ENCODE assay signal across 34 mouse cellular contexts in the genomic region with DNA sequence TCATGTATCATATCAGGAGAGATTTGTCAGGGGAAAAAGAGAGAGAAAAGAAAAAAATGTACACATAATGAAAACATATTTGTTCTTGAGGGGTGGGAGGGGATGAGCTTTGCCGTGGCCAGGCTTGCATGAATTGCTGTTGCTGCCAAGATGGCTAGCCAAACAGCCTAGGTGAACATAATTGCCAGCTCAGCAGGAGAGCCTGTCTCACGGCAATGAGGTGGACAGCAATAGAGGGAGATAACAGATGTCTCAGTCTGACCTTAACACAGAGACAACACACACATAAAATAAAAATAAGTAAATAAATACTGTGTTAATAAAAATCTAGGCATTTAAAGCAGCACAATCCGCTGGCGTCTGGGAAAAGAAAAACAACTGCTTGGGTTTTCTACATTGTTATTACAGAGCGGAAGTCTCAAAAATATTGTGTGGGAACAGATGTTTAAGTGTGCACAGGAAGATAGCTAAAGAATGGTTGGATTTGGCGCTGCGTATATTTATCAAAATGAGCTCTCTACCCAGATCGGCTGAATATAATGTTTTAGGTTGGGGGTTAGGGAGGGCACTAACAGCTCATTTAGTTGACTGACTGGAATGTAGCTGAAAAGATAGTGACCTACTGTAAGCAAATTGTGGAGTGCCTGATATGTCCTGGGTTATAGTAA. TPM values are rescaled to one million over a fixed set of nuclear protein-coding genes. Genes with fewer than 3 reads are reported as not detected.
DNase-seq lines count a peak whose midpoint lies in the region; ATAC-seq and TF ChIP-seq lines count a peak whose summit lies in the region.
"Had no signal": no experiment of that assay in that cellular context is flagged by ENCODE, and none has a peak within 500 bp of the region (broad histone marks: within the 10 kb centered on the region; RNA-seq: fewer than 3 reads in every experiment).

No protein-coding gene starts in this region.

- no peak for TF ChIP-seq EP300 in liver, postnatal 0 days (IDR thresholded peaks at IDR 0.05; ENCODE audit: low read depth)

- no peak overlapping the region for H3K4me2 ChIP-seq in liver, embryonic 13.5 days
- H3K4me2 ChIP-seq in liver, postnatal 0 days (ENCODE audit: low read depth, low read length) = no peak overlapping the region
- H3K4me2 ChIP-seq: embryonic facial prominence, embryonic 12.5 days; forebrain, embryonic 15.5 days; heart, embryonic 15.5 days; midbrain, embryonic 12.5 days had no signal

- H3K36me3 ChIP-seq in liver, embryonic 13.5 days = no peaks in the 10 kb centered on the region
- no peaks in the 10 kb centered on the region for H3K36me3 ChIP-seq in liver, postnatal 0 days (replicated peaks; ENCODE audit: insufficient read depth, low read length)
- H3K36me3 ChIP-seq in megakaryocyte, embryonic 14.5 days (replicated peaks; ENCODE audit: low read length) = no peaks in the 10 kb centered on the region
- H3K36me3 ChIP-seq: embryonic facial prominence, embryonic 12.5 days; forebrain, embryonic 10.5 days; forebrain, embryonic 15.5 days; heart, embryonic 10.5 days; heart, embryonic 15.5 days; midbrain, embryonic 12.5 days had no signal

- no peak overlapping the region for H3K4me3 ChIP-seq in liver, embryonic 13.5 days (replicated peaks)
- no peak overlapping the region for H3K4me3 ChIP-seq in liver, postnatal 0 days (ENCODE audit: low read depth, low read length)
- H3K4me3 ChIP-seq in megakaryocyte, embryonic 14.5 days (replicated peaks) = peak overlapping the region; percentile 69
- H3K4me3 ChIP-seq: embryonic facial prominence, embryonic 12.5 days; forebrain, embryonic 10.5 days; forebrain, embryonic 15.5 days; heart, embryonic 10.5 days; heart, embryonic 15.5 days; midbrain, embryonic 12.5 days had no signal

- no peak for TF ChIP-seq CTCF in liver, postnatal 0 days (IDR thresholded peaks at IDR 0.05; ENCODE audit: low read depth)

- H3K27ac ChIP-seq in liver, embryonic 13.5 days = no peak overlapping the region
- no peak overlapping the region for H3K27ac ChIP-seq in liver, postnatal 0 days (ENCODE audit: low read depth)
- H3K27ac ChIP-seq: embryonic facial prominence, embryonic 12.5 days; forebrain, embryonic 10.5 days; forebrain, embryonic 15.5 days; heart, embryonic 10.5 days; heart, embryonic 15.5 days; kidney, postnatal 0 days; macrophage; midbrain, embryonic 12.5 days had no signal

- H3K27me3 ChIP-seq in liver, embryonic 13.5 days = no peaks in the 10 kb centered on the region
- no peaks in the 10 kb centered on the region for H3K27me3 ChIP-seq in liver, postnatal 0 days (ENCODE audit: insufficient read depth, low read length)
- H3K27me3 ChIP-seq in megakaryocyte, embryonic 14.5 days (replicated peaks) = no peaks in the 10 kb centered on the region
- H3K27me3 ChIP-seq: embryonic facial prominence, embryonic 12.5 days; forebrain, embryonic 15.5 days; heart, embryonic 15.5 days; midbrain, embryonic 12.5 days had no signal

- H3K4me1 ChIP-seq in liver, embryonic 13.5 days (replicated peaks) = peaks cover 43% of the 10 kb centered on the region
- peaks cover 2% of the 10 kb centered on the region; the same call in 1 of the 2 replicates for H3K4me1 ChIP-seq in liver, postnatal 0 days (ENCODE audit: insufficient read depth)
- H3K4me1 ChIP-seq in megakaryocyte, embryonic 14.5 days = peaks cover 47% of the 10 kb centered on the region
- H3K4me1 ChIP-seq: embryonic facial prominence, embryonic 12.5 days; forebrain, embryonic 10.5 days; forebrain, embryonic 15.5 days; heart, embryonic 10.5 days; heart, embryonic 15.5 days; midbrain, embryonic 12.5 days had no signal

- 49% methylated on average over 8 of the region's 8 CpGs for WGBS in liver, embryonic 13.5 days (ENCODE audit: insufficient replicate concordance)
- 40% methylated on average over 8 of the region's 8 CpGs for WGBS in liver, postnatal 0 days (ENCODE audit: insufficient replicate concordance)

- peak; percentile 67 to 78 for DNase-seq in cerebellum, postnatal 14 days
- DNase-seq in cerebellum, postnatal 4 days (ENCODE audit: low spot score in 2 of 2) = no peak
- no peak for DNase-seq in liver, embryonic 13.5 days
- DNase-seq in liver, postnatal 0 days = no peak
- no peak for DNase-seq in layer of hippocampus, adult 9-10 months (ENCODE audit: low spot score)
- DNase-seq: adrenal gland, postnatal 14 days; cerebellum, adult 9-10 months; embryo, embryonic 11 days; gastrocnemius, postnatal 25 days; heart, adult 11 months; kidney, adult 8-10 months; kidney, postnatal 4 days; layer of hippocampus, postnatal 36 days; liver; lung, adult 18-20 months had no signal

- no peaks in the 10 kb centered on the region for H3K9me3 ChIP-seq in liver, embryonic 13.5 days (replicated peaks)
- no peaks in the 10 kb centered on the region for H3K9me3 ChIP-seq in liver, postnatal 0 days (ENCODE audit: low read length)
- H3K9me3 ChIP-seq in megakaryocyte, embryonic 14.5 days = no peaks in the 10 kb centered on the region
- H3K9me3 ChIP-seq: embryonic facial prominence, embryonic 12.5 days; forebrain, embryonic 10.5 days; forebrain, embryonic 15.5 days; heart, embryonic 10.5 days; heart, embryonic 15.5 days; midbrain, embryonic 12.5 days had no signal

- H3K9ac ChIP-seq in liver, embryonic 13.5 days = no peak overlapping the region
- H3K9ac ChIP-seq in liver, postnatal 0 days (replicated peaks) = no peak overlapping the region
- H3K9ac ChIP-seq: embryonic facial prominence, embryonic 12.5 days; forebrain, embryonic 15.5 days; heart, embryonic 15.5 days; midbrain, embryonic 12.5 days had no signal

- ATAC-seq in liver, embryonic 13.5 days (ENCODE audit: low read depth) = 0 out of 2 replicates have a peak, but pooled peaks have one; percentile 30
- ATAC-seq in liver, postnatal 0 days = no peak
- ATAC-seq in megakaryocyte, adult 5-6 weeks (ENCODE audit: poor library complexity, severe bottlenecking) = no peak
- ATAC-seq: forebrain, embryonic 15.5 days; intestine, embryonic 16.5 days had no signal

RNA-seq across cellular contexts. Expression of a gene that starts 9.3 kb away (rescaled TPM):
- 3.0 and 3.6 TPM in 2 replicates for polyA plus RNA-seq in liver, embryonic 13.5 days (2015; fragmentation: Nextera tagmentation; extraction: Ambion mirVana)
- 8.8 and 9.0 TPM in 2 replicates for polyA plus RNA-seq in liver, postnatal 0 days (2015; fragmentation: Nextera tagmentation; extraction: Ambion mirVana)
- polyA plus RNA-seq in megakaryocyte, embryonic 14.5 days (2012; ENCODE audit: insufficient read depth, low replicate concordance) = 2.4 TPM in 1 of 2 replicates, not detected in the other
- 62.8 and 76.5 TPM in 2 replicates for total RNA-seq in megakaryocyte, adult 5-6 weeks (2015)
- 42.6 and 51.4 TPM in 2 replicates for total RNA-seq in megakaryocyte, adult 5-6 weeks (2017)

RNA-seq across cellular contexts. Expression of a gene that starts 9.6 kb away (rescaled TPM):
- 0.90 and 1.3 TPM in 2 replicates for polyA plus RNA-seq in liver, embryonic 13.5 days (2015; fragmentation: Nextera tagmentation; extraction: Ambion mirVana)
- 0.86 and 0.90 TPM in 2 replicates for polyA plus RNA-seq in liver, postnatal 0 days (2015; fragmentation: Nextera tagmentation; extraction: Ambion mirVana)
- 0.35 TPM in 1 of 2 replicates, not detected in the other for polyA plus RNA-seq in megakaryocyte, embryonic 14.5 days (2012; ENCODE audit: insufficient read depth, low replicate concordance)
- 47.4 and 50.5 TPM in 2 replicates for total RNA-seq in megakaryocyte, adult 5-6 weeks (2015)
- total RNA-seq in megakaryocyte, adult 5-6 weeks (2017) = 79.4 and 80.1 TPM in 2 replicates
- total RNA-seq: adrenal gland, postnatal 14 days; layer of hippocampus, adult 8-10 months; layer of hippocampus, postnatal 36 days had no signal
- polyA plus RNA-seq: forebrain, embryonic 15.5 days; frontal cortex, adult 2 months; heart, embryonic 15.5 days; hindbrain, embryonic 11.5 days; midbrain, embryonic 12.5 days had no signal

RNA-seq across cellular contexts. Expression of a gene that starts 26.7 kb away (rescaled TPM):
- 14.7 and 15.1 TPM in 2 replicates for polyA plus RNA-seq in liver, embryonic 13.5 days (2015; fragmentation: Nextera tagmentation; extraction: Ambion mirVana)
- 37.6 and 38.0 TPM in 2 replicates for polyA plus RNA-seq in liver, postnatal 0 days (2015; fragmentation: Nextera tagmentation; extraction: Ambion mirVana)
- 0.74 and 1.9 TPM in 2 replicates for polyA plus RNA-seq in megakaryocyte, embryonic 14.5 days (2012; ENCODE audit: insufficient read depth, low replicate concordance)
- total RNA-seq in megakaryocyte, adult 5-6 weeks (2015) = 42.5 and 48.3 TPM in 2 replicates
- total RNA-seq in megakaryocyte, adult 5-6 weeks (2017) = 29.5 and 38.1 TPM in 2 replicates
- total RNA-seq: adrenal gland, postnatal 14 days; gastrocnemius, adult 18-20 months; gastrocnemius, postnatal 25 days; heart, postnatal 25 days; layer of hippocampus, postnatal 36 days; monocyte, adult 5-6 weeks had no signal
- polyA plus RNA-seq: embryonic facial prominence, embryonic 12.5 days; forebrain, embryonic 10.5 days; forebrain, embryonic 15.5 days; frontal cortex, adult 2 months; heart, embryonic 10.5 days; heart, embryonic 15.5 days; hindbrain, embryonic 11.5 days; kidney, postnatal 0 days; limb, embryonic 11.5 days; midbrain, embryonic 12.5 days; neural tube, embryonic 14.5 days had no signal

RNA-seq across cellular contexts. Expression of a gene that starts 46.4 kb away (rescaled TPM):
- polyA plus RNA-seq in liver, embryonic 13.5 days (2015; fragmentation: Nextera tagmentation; extraction: Ambion mirVana) = 0.49 TPM in 1 of 2 replicates, not detected in the other
- 0.19 TPM in 1 of 2 replicates, not detected in the other for polyA plus RNA-seq in liver, postnatal 0 days (2015; fragmentation: Nextera tagmentation; extraction: Ambion mirVana)
- polyA plus RNA-seq in megakaryocyte, embryonic 14.5 days (2012; ENCODE audit: insufficient read depth, low replicate concordance) = not detected in 2 replicates
- 0.51 TPM in 1 of 2 replicates, not detected in the other for total RNA-seq in megakaryocyte, adult 5-6 weeks (2015)
- not detected in 2 replicates for total RNA-seq in megakaryocyte, adult 5-6 weeks (2017)
- total RNA-seq: adrenal gland, postnatal 14 days; gastrocnemius, adult 18-20 months; gastrocnemius, postnatal 25 days; heart, postnatal 25 days; layer of hippocampus, adult 8-10 months; layer of hippocampus, postnatal 36 days; monocyte, adult 5-6 weeks had no signal
- polyA plus RNA-seq: embryonic facial prominence, embryonic 12.5 days; forebrain, embryonic 10.5 days; forebrain, embryonic 15.5 days; frontal cortex, adult 2 months; heart, embryonic 10.5 days; heart, embryonic 15.5 days; hindbrain, embryonic 11.5 days; intestine, embryonic 16.5 days; kidney, postnatal 0 days; limb, embryonic 11.5 days; macrophage; midbrain, embryonic 12.5 days; neural tube, embryonic 14.5 days had no signal

Comparison
In these comparisons a context has a peak if more than half of its experiments do, and no peak if none do; other contexts are left out.
1. DNase-seq: peak in cerebellum, postnatal 14 days (2 of 2); none in cerebellum, postnatal 4 days (0 of 2), liver, embryonic 13.5 days (single experiment), liver, postnatal 0 days (single experiment) and layer of hippocampus, adult 9-10 months (single experiment).